Mouse (Mus musculus) embryonic facial prominence, embryonic 15.5 days (tissue): ENCODE results near the gene Pip4k2b. TPM values are rescaled to one million over a fixed set of nuclear protein-coding genes. Genes with fewer than 3 reads are reported as not detected.
"Not testable (repeated sequence)": the region's sequence is repeated elsewhere in the genome, so short reads cannot be mapped to it uniquely, and the experiment has no call there.

Source experiments
- ATAC-seq: fragments of 200-750 bp; cut with Nextera tagmentation; 2 replicates; pipeline ENCODE4 v1.8.0; 2017; ENCODE audit warnings: low read depth, moderate TSS enrichment; ENCODE audit not compliant: insufficient number of reproducible peaks, low FRiP score, low TSS enrichment
- H3K27ac ChIP-seq: fragments of 300-500 bp; sonication (generic); replicated peaks from 2 replicates; pipeline ENCODE4 v1.5.1; 2015; ENCODE audit warnings: mild to moderate bottlenecking, inconsistent platforms
- H3K27me3 ChIP-seq: fragments of 300-500 bp; sonication (generic); 2 replicates; pipeline ENCODE4 v1.6.1; 2015; ENCODE audit warnings: inconsistent platforms
- H3K36me3 ChIP-seq: fragments of 300-500 bp; sonication (generic); 2 replicates; pipeline ENCODE4 v1.6.1; 2015; ENCODE audit warnings: mild to moderate bottlenecking, inconsistent platforms
- H3K4me1 ChIP-seq: fragments of 300-500 bp; sonication (generic); 2 replicates; pipeline ENCODE4 v1.6.1; 2015; ENCODE audit warnings: inconsistent platforms
- H3K4me2 ChIP-seq: fragments of 300-500 bp; sonication (generic); replicated peaks from 2 replicates; pipeline ENCODE4 v1.6.1; 2015; ENCODE audit warnings: mild to moderate bottlenecking, inconsistent platforms
- H3K4me3 ChIP-seq: fragments of 300-500 bp; sonication (generic); replicated peaks from 2 replicates; pipeline ENCODE4 v1.5.1; 2015; ENCODE audit warnings: mild to moderate bottlenecking, inconsistent platforms
- H3K9ac ChIP-seq: fragments of 300-500 bp; sonication (generic); 2 replicates; pipeline ENCODE4 v1.6.1; 2015; ENCODE audit warnings: inconsistent platforms
- H3K9me3 ChIP-seq: fragments of 300-500 bp; sonication (generic); replicated peaks from 2 replicates; pipeline ENCODE4 v1.6.1; 2016; ENCODE audit warnings: inconsistent platforms
- WGBS: fragments of 180-500 bp; shearing (Covaris S2); methylation state at CpG from one replicate; pipeline ENCODE4 v1.1.7; 2015; 5-methylcytosine and 5-hydroxymethylcytosine counted together
- polyA plus RNA-seq: library from polyadenylated mRNA; unstranded; fragments of >200 nt; fragmentation: Nextera tagmentation; extraction: Ambion mirVana; gene quantifications from 2 replicates; pipeline ENCODE4 v1.2.1, GENCODE M21; 2015

Gene Pip4k2b
- polyA plus RNA-seq, 1 experiment from 2014 or later = 1.7 TPM

- peaks cover 15% of the 10 kb centered on the region for H3K4me1 ChIP-seq
- H3K4me3 ChIP-seq = no peak overlapping the region
- no peak for ATAC-seq
- WGBS = 84% methylated on average over 8 of the region's 8 CpGs
- H3K27ac ChIP-seq = no peak overlapping the region
- H3K9ac ChIP-seq = no peak overlapping the region
- no peak overlapping the region for H3K4me2 ChIP-seq
- peaks cover 65% of the 10 kb centered on the region for H3K36me3 ChIP-seq
- H3K9me3 ChIP-seq = no peaks in the 10 kb centered on the region
- H3K27me3 ChIP-seq = no peaks in the 10 kb centered on the region
Measured at GRCm38 (mm10) chr11:97747773-97748172, 3.3 kb upstream of the Pip4k2b start.

GRCm38 (mm10) chr11:97745331-97745721 is 822 bp upstream of the Pip4k2b start:
- Histone ChIP-seq H3K36me3 (peaks cover 43% of the 10 kb centered on the region), H3K4me2 (peak overlapping the region; percentile 51), H3K27me3 (no peaks in the 10 kb centered on the region), H3K9me3 (no peaks in the 10 kb centered on the region), H3K4me3 (peak overlapping the region; percentile 73), H3K9ac (no peak overlapping the region), H3K4me1 (peaks cover 27% of the 10 kb centered on the region), H3K27ac (no peak overlapping the region)
- WGBS = 10% methylated on average over 13 of the region's 13 CpGs
- no peak for ATAC-seq

GRCm38 (mm10) chr11:97744718-97745330 is 320 bp upstream of the Pip4k2b start:
- peak overlapping the region; percentile 73 for H3K4me3 ChIP-seq
- peak overlapping the region; percentile 74 for H3K9ac ChIP-seq
- H3K4me2 ChIP-seq = peak overlapping the region; percentile 61
- H3K27ac ChIP-seq = peak overlapping the region; percentile 97
- no peaks in the 10 kb centered on the region for H3K27me3 ChIP-seq
- WGBS = under 1% methylated on average over 44 of the region's 57 CpGs
- peaks cover 32% of the 10 kb centered on the region for H3K4me1 ChIP-seq
- ATAC-seq = peak; percentile 96
- no peaks in the 10 kb centered on the region for H3K9me3 ChIP-seq
- H3K36me3 ChIP-seq = peaks cover 38% of the 10 kb centered on the region

- Histone ChIP-seq H3K4me2 (peak overlapping the region; percentile 61), H3K9me3 (no peaks in the 10 kb centered on the region), H3K4me3 (peak overlapping the region; percentile 73), H3K27me3 (no peaks in the 10 kb centered on the region), H3K9ac (peak overlapping the region; percentile 81), H3K4me1 (peaks cover 34% of the 10 kb centered on the region), H3K27ac (peak overlapping the region; percentile 84; the same call in 1 of the 2 replicates), H3K36me3 (peaks cover 26% of the 10 kb centered on the region)
- WGBS = 25% methylated on average over 9 of the region's 9 CpGs
- ATAC-seq = no peak
Measured at GRCm38 (mm10) chr11:97743423-97743822, 1.1 kb downstream of the Pip4k2b start.

GRCm38 (mm10) chr11:97742591-97742990 is 1.9 kb downstream of the Pip4k2b start:
- ATAC-seq = no peak
- no peak overlapping the region for H3K9ac ChIP-seq
- 68% methylated on average over 9 of the region's 9 CpGs for WGBS

GRCm38 (mm10) chr11:97742157-97742556 is 2.3 kb downstream of the Pip4k2b start:
- H3K9ac ChIP-seq = no peak overlapping the region

More at GRCm38 (mm10) chr11:97742591-97742990, 1.9 kb downstream of the Pip4k2b start:
- peak overlapping the region; percentile 73 for H3K4me3 ChIP-seq
- no peaks in the 10 kb centered on the region for H3K9me3 ChIP-seq
- peaks cover 18% of the 10 kb centered on the region for H3K36me3 ChIP-seq
- peak overlapping the region; percentile 61 for H3K4me2 ChIP-seq
- no peak overlapping the region for H3K27ac ChIP-seq
- no peaks in the 10 kb centered on the region for H3K27me3 ChIP-seq
- H3K4me1 ChIP-seq = peaks cover 42% of the 10 kb centered on the region

GRCm38 (mm10) chr11:97740190-97740589 is 4.3 kb downstream of the Pip4k2b start:
- H3K27ac ChIP-seq = peak overlapping the region; percentile 60
- H3K4me2 ChIP-seq = no peak overlapping the region
- H3K27me3 ChIP-seq = no peaks in the 10 kb centered on the region
- no peak overlapping the region; the same call in 1 of the 2 replicates for H3K4me3 ChIP-seq
- H3K4me1 ChIP-seq = peaks cover 42% of the 10 kb centered on the region
- no peaks in the 10 kb centered on the region for H3K9me3 ChIP-seq
- no peak overlapping the region for H3K9ac ChIP-seq
- ATAC-seq = no peak
- WGBS = 35% methylated on average over 7 of the region's 7 CpGs
- H3K36me3 ChIP-seq = 0 out of 2 replicates have a peak, but pooled peaks cover 2% of the 10 kb centered on the region

More at GRCm38 (mm10) chr11:97742157-97742556, 2.3 kb downstream of the Pip4k2b start:
- no peak overlapping the region for H3K27ac ChIP-seq
- WGBS = 90% methylated on average over 5 of the region's 5 CpGs
- H3K36me3 ChIP-seq = peaks cover 13% of the 10 kb centered on the region
- H3K4me3 ChIP-seq = no peak overlapping the region
- no peak for ATAC-seq
- H3K9me3 ChIP-seq = no peaks in the 10 kb centered on the region
- no peaks in the 10 kb centered on the region for H3K27me3 ChIP-seq
- no peak overlapping the region; the same call in 1 of the 2 replicates for H3K4me2 ChIP-seq
- peaks cover 45% of the 10 kb centered on the region for H3K4me1 ChIP-seq

- H3K9me3 ChIP-seq = no peaks in the 10 kb centered on the region
- WGBS = 93% methylated on average over 3 of the region's 3 CpGs
- H3K9ac ChIP-seq = no peak overlapping the region
- ATAC-seq = no peak
- H3K4me1 ChIP-seq = peaks cover 43% of the 10 kb centered on the region
- H3K36me3 ChIP-seq = 0 out of 2 replicates have a peak, but pooled peaks cover 2% of the 10 kb centered on the region
- no peak overlapping the region for H3K27ac ChIP-seq
- H3K4me3 ChIP-seq = no peak overlapping the region
- H3K27me3 ChIP-seq = no peaks in the 10 kb centered on the region
- no peak overlapping the region for H3K4me2 ChIP-seq
Measured at GRCm38 (mm10) chr11:97739155-97739554, 5.3 kb downstream of the Pip4k2b start.

GRCm38 (mm10) chr11:97738703-97739102 is 5.8 kb downstream of the Pip4k2b start:
- WGBS = 64% methylated on average over 6 of the region's 6 CpGs
- H3K9me3 ChIP-seq = no peaks in the 10 kb centered on the region
- H3K27me3 ChIP-seq = no peaks in the 10 kb centered on the region
- H3K4me1 ChIP-seq = peaks cover 46% of the 10 kb centered on the region
- no peak overlapping the region for H3K4me3 ChIP-seq
- ATAC-seq = no peak
- no peak overlapping the region for H3K9ac ChIP-seq
- H3K36me3 ChIP-seq = 0 out of 2 replicates have a peak, but pooled peaks cover 2% of the 10 kb centered on the region
- no peak overlapping the region for H3K4me2 ChIP-seq
- no peak overlapping the region for H3K27ac ChIP-seq

- Histone ChIP-seq H3K27me3 (no peaks in the 10 kb centered on the region), H3K4me2 (no peak overlapping the region), H3K36me3 (peaks cover 6% of the 10 kb centered on the region; the same call in 1 of the 2 replicates), H3K9ac (no peak overlapping the region), H3K4me3 (no peak overlapping the region), H3K9me3 (no peaks in the 10 kb centered on the region), H3K27ac (peak overlapping the region; percentile 34; the same call in 1 of the 2 replicates), H3K4me1 (peaks cover 40% of the 10 kb centered on the region)
- ATAC-seq = no peak
- 42% methylated on average over 4 of the region's 4 CpGs for WGBS
Measured at GRCm38 (mm10) chr11:97737600-97737999, 6.9 kb downstream of the Pip4k2b start.

GRCm38 (mm10) chr11:97736645-97737044 is 7.9 kb downstream of the Pip4k2b start:
- no peaks in the 10 kb centered on the region for H3K9me3 ChIP-seq
- 89% methylated on average over 5 of the region's 5 CpGs for WGBS
- H3K4me3 ChIP-seq = no peak overlapping the region
- ATAC-seq = no peak
- no peak overlapping the region for H3K9ac ChIP-seq
- H3K27ac ChIP-seq = no peak overlapping the region
- no peak overlapping the region for H3K4me2 ChIP-seq
- H3K36me3 ChIP-seq = peaks cover 15% of the 10 kb centered on the region
- peaks cover 32% of the 10 kb centered on the region for H3K4me1 ChIP-seq
- no peaks in the 10 kb centered on the region for H3K27me3 ChIP-seq

- 82% methylated on average over 5 of the region's 5 CpGs for WGBS
- peaks cover 24% of the 10 kb centered on the region for H3K4me1 ChIP-seq
- peaks cover 31% of the 10 kb centered on the region for H3K36me3 ChIP-seq
- not testable (repeated sequence) for H3K9ac ChIP-seq, H3K4me3 ChIP-seq, ATAC-seq, H3K27ac ChIP-seq, H3K27me3 ChIP-seq, H3K9me3 ChIP-seq, H3K4me2 ChIP-seq
Measured at GRCm38 (mm10) chr11:97734810-97735209, 9.7 kb downstream of the Pip4k2b start.
